Mouse (Mus musculus): ENCODE data around the gene Sprr2a2.
A peak's percentile ranks its signal among the peaks of the same experiment; 100 is the strongest.
"Not testable (repeated sequence)": the region's sequence is repeated elsewhere in the genome, so short reads cannot be mapped to it uniquely, and the experiment has no call there.

The Sprr2a2 gene

GRCm38 (mm10) chr3:92215569-92215968 lies at the start of gene Sprr2a2, which contains the start of gene Sprr2a1:
Gene Sprr2a2 (plus strand): TSS chr3:92215920.
Gene Sprr2a1 (plus strand): TSS chr3:92215799.
- DNase-seq (ENCODE audit: low spot score): not testable (repeated sequence)

GRCm38 (mm10) chr3:92169847-92170246 lies 45.9 kb upstream of the Sprr2a2 start:
- no peak for DNase-seq (ENCODE audit: low spot score)

GRCm38 (mm10) chr3:92176880-92177279 lies 38.8 kb upstream of the Sprr2a2 start:
- DNase-seq (ENCODE audit: low spot score): peak; percentile 59

- no peak for DNase-seq (ENCODE audit: low spot score)
Measured at GRCm38 (mm10) chr3:92195512-92196200, 20.1 kb upstream of the Sprr2a2 start.

GRCm38 (mm10) chr3:92211133-92211925 lies 4.4 kb upstream of the Sprr2a2 start:
- not testable (repeated sequence) for DNase-seq (ENCODE audit: low spot score)

- DNase-seq (ENCODE audit: low spot score): not testable (repeated sequence)
Measured at GRCm38 (mm10) chr3:92212059-92212458, 3.7 kb upstream of the Sprr2a2 start.

- DNase-seq (ENCODE audit: low spot score): not testable (repeated sequence)
Measured at GRCm38 (mm10) chr3:92213651-92214050, 2.1 kb upstream of the Sprr2a2 start.

- DNase-seq (ENCODE audit: low spot score): not testable (repeated sequence)
Measured at GRCm38 (mm10) chr3:92219031-92219430, 3.3 kb downstream of the Sprr2a2 start.

GRCm38 (mm10) chr3:92223708-92224107 lies 8.0 kb downstream of the Sprr2a2 start:
- DNase-seq (ENCODE audit: low spot score): not testable (repeated sequence)

- DNase-seq (ENCODE audit: low spot score): not testable (repeated sequence)
Measured at GRCm38 (mm10) chr3:92227410-92227809, 11.7 kb downstream of the Sprr2a2 start.

GRCm38 (mm10) chr3:92236463-92237189 lies 20.9 kb downstream of the Sprr2a2 start:
- not testable (repeated sequence) for DNase-seq (ENCODE audit: low spot score)

GRCm38 (mm10) chr3:92238736-92239135 lies 23.0 kb downstream of the Sprr2a2 start:
- not testable (repeated sequence) for DNase-seq (ENCODE audit: low spot score)

- DNase-seq (ENCODE audit: low spot score): not testable (repeated sequence)
Measured at GRCm38 (mm10) chr3:92239197-92239596, 23.5 kb downstream of the Sprr2a2 start.

- DNase-seq (ENCODE audit: low spot score): not testable (repeated sequence)
Measured at GRCm38 (mm10) chr3:92244833-92245232, 29.1 kb downstream of the Sprr2a2 start.

GRCm38 (mm10) chr3:92246245-92246644 lies 30.5 kb downstream of the Sprr2a2 start:
- DNase-seq (ENCODE audit: low spot score): not testable (repeated sequence)

GRCm38 (mm10) chr3:92248494-92248893 lies 32.8 kb downstream of the Sprr2a2 start:
- not testable (repeated sequence) for DNase-seq (ENCODE audit: low spot score)

GRCm38 (mm10) chr3:92250450-92250849 lies 34.7 kb downstream of the Sprr2a2 start:
- not testable (repeated sequence) for DNase-seq (ENCODE audit: low spot score)

- DNase-seq (ENCODE audit: low spot score): not testable (repeated sequence)
Measured at GRCm38 (mm10) chr3:92253860-92254259, 38.1 kb downstream of the Sprr2a2 start.

- not testable (repeated sequence) for DNase-seq (ENCODE audit: low spot score)
Measured at GRCm38 (mm10) chr3:92258526-92258925, 42.8 kb downstream of the Sprr2a2 start.

GRCm38 (mm10) chr3:92263462-92263861 lies 47.7 kb downstream of the Sprr2a2 start:
- DNase-seq (ENCODE audit: low spot score): not testable (repeated sequence)

GRCm38 (mm10) chr3:92271414-92271985 lies 55.8 kb downstream of the Sprr2a2 start:
- not testable (repeated sequence) for DNase-seq (ENCODE audit: low spot score)

GRCm38 (mm10) chr3:92273504-92273903 lies 57.8 kb downstream of the Sprr2a2 start:
- DNase-seq (ENCODE audit: low spot score): not testable (repeated sequence)
